Mouse (Mus musculus): ENCODE measurements around the gene Lurap1l.

The Lurap1l gene

DNA sequence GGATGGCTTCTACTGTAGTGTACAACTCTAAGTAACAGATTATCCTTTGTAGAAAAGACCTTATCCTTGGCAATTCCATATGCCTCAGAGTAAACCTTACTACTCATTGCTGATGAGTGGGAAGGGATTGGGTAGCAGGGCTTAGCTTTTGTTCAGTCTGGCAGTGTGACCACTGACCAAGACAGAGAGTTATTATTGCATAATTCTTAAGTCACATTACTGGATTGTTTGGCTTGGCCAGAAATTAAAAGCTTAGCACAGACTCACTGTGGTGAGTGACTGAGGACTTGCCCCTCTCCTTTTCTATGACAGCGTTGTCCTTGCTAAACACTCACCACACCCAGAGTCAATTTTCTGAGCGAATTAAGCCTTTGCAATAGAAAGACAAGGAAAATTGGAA is 93.1 kb downstream of the Lurap1l start:
- DNase-seq (ENCODE audit: extremely low spot score), result no peak

Measured in embryo, embryonic 9.5 days (tissue).